Mouse (Mus musculus) ES-E14 (cell line): ENCODE results near the gene Adpgk.

Experiments used
- CHD2 ChIP-seq: IDR thresholded peaks from 2 replicates; pipeline ENCODE4 v1.6.1; 2014; ENCODE audit warnings: mild to moderate bottlenecking, low read depth, low read length, inconsistent platforms
- ZC3H11A ChIP-seq: IDR thresholded peaks from 2 replicates; pipeline ENCODE4 v1.6.1; 2012; ENCODE audit warnings: low read depth, mild to moderate bottlenecking, inconsistent platforms, low read length, borderline replicate concordance

DNA sequence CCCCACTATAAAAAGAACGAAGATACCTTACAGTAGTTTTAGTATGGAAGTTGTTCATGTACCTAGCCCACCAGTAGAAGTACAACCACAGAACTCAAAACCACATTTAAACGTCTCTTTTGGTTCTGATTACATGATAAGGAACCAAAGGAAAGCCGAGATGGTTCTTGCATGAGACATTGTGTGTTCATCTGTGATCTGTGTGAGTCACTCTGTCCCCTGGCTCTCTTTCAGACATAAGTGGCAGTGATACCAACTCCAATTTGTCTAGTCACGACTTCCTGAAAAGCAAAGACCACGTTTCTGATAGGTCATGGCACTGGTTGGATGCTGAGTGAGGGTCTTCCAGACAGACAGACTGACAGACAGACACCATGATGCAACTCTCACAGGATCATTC lies 77.9 kb downstream of the Adpgk start:
- TF ChIP-seq CHD2 (no peak), ZC3H11A (no peak)
